Mouse (Mus musculus): ENCODE measurements around the gene Gm20481.

- TF ChIP-seq CTCF (IDR thresholded peaks at IDR 0.05; ENCODE audit: low read depth) (no peak), EP300 (optimal IDR thresholded peaks at IDR 0.05) (no peak)
These were observed 16.5 kb upstream of the Gm20481 start for GRCm38 (mm10) chr17:34953258-34953657.
